Mouse (Mus musculus): ENCODE data around the gene Pgf. TPM values are rescaled to one million over a fixed set of nuclear protein-coding genes. Genes with fewer than 3 reads are reported as not detected.
A peak's percentile ranks its signal among the peaks of the same experiment; 100 is the strongest.

Pgf gene
- total RNA-seq, 2 experiments from 2014 or later: 1.5 to 1.8 TPM

DNA sequence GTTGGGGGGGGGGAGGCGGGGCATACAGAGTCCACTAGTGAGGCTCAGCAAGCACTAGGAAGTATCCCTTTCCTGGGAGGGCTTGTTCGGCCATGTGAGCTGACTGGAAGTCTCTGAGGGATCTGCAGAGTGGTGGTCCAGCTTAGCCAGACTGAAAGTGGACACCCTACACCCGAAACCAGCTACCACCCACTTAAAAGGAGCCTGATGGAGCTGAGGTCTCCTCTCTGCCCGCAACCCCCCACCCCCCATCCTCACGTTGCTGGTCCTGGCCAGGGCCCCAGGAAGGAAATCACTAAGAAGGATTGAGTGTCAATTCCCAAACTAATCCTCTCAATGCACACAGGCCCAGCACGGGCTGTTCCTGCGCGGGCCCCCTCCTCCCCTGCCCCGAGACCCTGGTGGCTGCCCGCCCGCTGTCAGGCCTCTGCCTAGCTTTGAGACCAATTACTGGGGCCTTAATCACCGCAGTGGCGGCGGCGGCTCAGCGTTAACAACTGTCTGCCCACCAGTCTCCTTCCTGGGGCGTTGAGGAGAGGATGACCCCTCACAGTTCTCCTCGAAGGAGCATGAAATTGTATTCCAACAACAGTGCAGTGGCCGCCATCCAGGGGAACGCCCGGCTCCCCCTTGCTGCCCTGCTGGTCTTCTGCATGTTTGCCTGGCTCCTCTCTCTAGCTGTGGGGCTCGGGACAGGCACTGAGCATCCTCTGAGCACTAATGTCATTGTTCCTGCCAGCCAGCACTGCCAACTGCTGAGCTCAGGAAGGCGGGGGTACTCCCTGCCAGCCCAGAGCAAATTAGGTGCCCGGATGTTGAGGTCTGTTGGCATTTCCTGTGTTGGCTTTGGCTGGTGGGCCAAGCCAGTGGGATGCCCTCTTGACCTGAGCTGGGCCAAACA is 23.6 kb upstream of the Pgf start:
- TF ChIP-seq CTCF (IDR thresholded peaks at IDR 0.05): no peak
- DNase-seq: no peak
- intact Hi-C loops (cut with DNase I): no loop called here
- H3K4me3 ChIP-seq: no peak overlapping the region
- H3K27ac ChIP-seq: peak overlapping the region; percentile 74

DNA sequence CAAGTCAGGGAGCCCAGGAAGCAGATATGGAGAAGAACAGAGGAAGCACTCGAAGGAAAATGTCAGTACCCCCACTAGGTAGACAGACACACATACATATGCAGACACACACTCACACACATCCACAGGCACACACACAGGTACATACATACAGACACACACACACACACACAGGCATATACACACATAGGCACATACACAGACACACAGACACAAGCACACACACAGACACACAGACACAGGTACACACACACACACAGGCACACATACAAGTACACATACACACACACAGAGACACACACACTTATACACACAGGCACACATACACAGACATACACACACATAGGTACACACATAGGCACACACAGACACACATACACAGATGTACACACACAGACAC is 22.4 kb upstream of the Pgf start:
- intact Hi-C loops (cut with DNase I): no loop called here
- H3K27ac ChIP-seq: no peak overlapping the region
- no peak for DNase-seq
- no peak for TF ChIP-seq CTCF (IDR thresholded peaks at IDR 0.05)
- H3K4me3 ChIP-seq: no peak overlapping the region

DNA sequence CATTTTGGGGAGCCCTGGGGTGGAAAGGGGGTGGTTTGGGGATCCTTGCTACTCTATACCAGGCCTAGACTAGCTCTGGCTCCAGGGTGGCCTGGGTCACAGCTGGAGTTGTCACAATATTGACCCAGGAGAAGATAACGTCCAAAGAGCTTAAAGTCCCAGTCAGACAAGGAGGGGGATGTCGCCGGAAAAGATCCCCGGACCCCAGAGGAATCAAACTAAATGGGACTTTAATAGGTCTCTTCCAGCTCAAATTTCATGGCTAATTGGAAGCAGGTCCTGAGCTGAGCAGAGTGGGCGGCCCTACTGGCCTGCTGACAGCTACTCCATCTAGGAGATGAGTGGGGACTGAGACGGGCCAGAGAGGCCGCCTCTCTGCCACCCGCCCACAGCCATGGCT is 20.3 kb upstream of the Pgf start:
- Histone ChIP-seq H3K4me3 (no peak overlapping the region), H3K27ac (no peak overlapping the region)
- no peak for DNase-seq
- intact Hi-C loops (cut with DNase I): no loop called here
- TF ChIP-seq CTCF (IDR thresholded peaks at IDR 0.05): no peak

DNA sequence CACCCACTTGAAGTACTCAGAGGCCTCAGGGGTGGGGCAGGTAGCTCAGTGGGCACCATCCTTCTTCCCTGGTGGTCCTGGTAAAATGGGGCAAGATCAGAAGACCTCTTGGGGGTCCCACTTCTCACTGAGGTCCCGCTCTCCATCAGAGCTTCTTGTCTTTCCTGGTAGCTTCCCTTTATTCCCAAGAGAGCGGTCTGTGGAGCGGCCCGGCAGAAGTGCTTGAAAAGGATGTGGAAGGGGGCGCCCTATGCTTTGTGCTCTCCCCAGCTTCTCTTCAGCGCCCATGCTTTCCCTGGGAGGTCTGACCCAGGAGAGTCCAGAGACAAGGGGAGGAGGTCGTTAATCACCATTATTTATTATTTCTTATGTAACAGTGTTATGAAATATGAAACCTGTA is 19.8 kb upstream of the Pgf start:
- Histone ChIP-seq H3K4me3 (no peak overlapping the region), H3K27ac (no peak overlapping the region)
- TF ChIP-seq CTCF (IDR thresholded peaks at IDR 0.05): no peak
- DNase-seq: peak; percentile 13
- intact Hi-C loops (cut with DNase I): no loop called here

DNA sequence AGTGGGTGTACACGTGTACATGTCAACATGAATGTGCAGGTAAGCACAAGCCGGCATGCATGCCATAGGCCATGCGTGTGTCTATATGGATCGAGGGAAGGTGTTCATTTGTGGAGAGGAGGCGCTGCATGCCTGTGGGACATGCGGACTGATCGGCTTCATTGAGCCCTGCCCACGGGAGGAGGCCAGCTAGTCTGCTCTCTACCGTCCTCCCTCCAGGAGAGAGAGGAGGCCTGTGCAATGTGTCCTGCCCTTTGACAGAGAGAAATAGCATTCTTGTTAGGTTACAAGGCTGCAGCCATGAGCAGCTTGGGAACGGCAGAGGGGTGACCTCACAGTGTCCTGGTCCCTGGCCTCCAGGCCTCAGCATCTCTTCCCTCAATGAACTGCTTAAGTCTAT is 18.6 kb upstream of the Pgf start:
- peak; percentile 27 for DNase-seq
- no peak overlapping the region for H3K4me3 ChIP-seq
- TF ChIP-seq CTCF (IDR thresholded peaks at IDR 0.05): no peak
- peak overlapping the region; percentile 68; the same call in 1 of the 2 replicates for H3K27ac ChIP-seq
- intact Hi-C loops (cut with DNase I): no loop called here

DNA sequence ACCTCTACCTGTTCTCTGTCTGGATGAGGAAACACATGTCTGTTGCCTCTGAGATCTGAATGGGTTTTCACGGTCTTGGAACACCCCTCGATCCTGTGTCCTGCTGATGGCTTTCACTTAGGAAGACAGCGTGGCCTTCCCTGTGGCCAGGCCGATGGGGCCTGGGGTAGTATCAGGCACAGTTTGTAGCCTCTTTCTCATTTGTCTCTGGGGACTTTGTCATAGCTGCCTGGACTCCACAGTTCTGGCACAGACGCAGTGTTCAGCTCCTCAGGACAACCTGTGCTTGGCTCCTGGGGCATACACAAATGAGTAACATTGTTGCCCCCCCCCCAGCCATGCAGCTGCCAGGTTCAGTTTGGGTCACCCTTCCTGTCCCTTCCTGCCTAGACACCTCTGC is 17.5 kb upstream of the Pgf start:
- intact Hi-C loops (cut with DNase I): no loop called here
- no peak for TF ChIP-seq CTCF (IDR thresholded peaks at IDR 0.05)
- no peak overlapping the region for H3K4me3 ChIP-seq
- H3K27ac ChIP-seq: peak overlapping the region; percentile 68
- peak; percentile 42 for DNase-seq

DNA sequence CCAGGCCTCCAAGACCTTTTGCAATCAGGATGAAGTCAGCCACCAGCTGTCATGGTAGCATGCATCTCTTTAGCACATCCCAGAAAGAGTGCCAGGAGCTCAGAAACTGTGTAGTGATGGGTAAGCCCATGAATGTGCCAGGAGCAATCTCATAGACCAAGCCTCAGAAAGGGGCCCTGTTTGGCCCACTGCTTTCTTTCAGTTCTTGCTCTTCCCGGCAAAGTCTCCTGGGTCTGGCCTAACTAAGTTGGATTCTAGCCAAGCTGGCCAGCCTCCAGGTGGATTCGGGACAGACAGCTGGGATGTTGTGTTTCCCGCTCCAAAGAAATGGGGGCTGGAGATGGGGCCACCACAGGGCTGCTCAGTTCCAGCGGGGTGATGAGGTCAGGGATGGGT is 17.0 kb upstream of the Pgf start:
- intact Hi-C loops (cut with DNase I): no loop called here
- peak; percentile 90 for DNase-seq

DNA sequence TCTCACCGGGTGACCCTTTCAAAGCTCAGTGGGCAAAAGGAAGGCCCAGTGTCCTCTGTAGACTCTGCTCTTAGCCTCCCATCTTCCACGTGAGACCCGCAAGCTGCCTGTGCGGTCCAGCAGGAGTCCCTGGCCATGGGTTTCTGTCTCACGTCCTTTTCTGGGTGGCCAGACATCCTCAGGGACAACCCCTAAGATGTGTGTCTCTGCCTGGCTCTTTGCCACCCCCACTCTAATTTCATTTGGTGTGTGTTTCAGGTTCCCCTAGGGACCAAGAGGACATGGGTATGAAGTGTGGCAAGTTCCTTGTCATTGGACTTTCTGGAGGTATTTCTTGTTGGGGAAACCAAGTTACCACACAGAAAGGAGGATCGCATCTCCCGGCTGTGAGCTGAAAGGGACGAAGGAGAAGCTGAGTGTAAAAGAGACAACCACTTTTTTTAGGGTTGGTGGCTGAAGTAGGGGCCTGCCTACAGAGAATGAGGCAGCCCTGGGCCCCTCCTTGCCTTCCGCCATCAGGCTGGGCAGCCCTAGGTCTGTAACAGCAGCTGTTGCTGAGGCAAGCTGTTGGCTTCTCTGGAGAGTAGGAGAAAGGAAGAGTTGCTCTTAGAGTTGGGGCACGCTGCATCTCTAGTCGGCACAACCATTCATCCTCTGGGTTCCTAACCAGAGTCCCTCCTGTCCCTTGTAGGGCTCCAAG is 16.5 kb upstream of the Pgf start:
- Histone ChIP-seq H3K27ac (peak overlapping the region; percentile 68), H3K4me3 (no peak overlapping the region)
- intact Hi-C loops (cut with DNase I): no loop called here
- peak; percentile 52 for DNase-seq
- TF ChIP-seq CTCF (IDR thresholded peaks at IDR 0.05): no peak

More for the DNA sequence above, 17.0 kb upstream of the Pgf start:
- peak overlapping the region; percentile 68 for H3K27ac ChIP-seq
- TF ChIP-seq CTCF (IDR thresholded peaks at IDR 0.05): no peak
- H3K4me3 ChIP-seq: no peak overlapping the region

DNA sequence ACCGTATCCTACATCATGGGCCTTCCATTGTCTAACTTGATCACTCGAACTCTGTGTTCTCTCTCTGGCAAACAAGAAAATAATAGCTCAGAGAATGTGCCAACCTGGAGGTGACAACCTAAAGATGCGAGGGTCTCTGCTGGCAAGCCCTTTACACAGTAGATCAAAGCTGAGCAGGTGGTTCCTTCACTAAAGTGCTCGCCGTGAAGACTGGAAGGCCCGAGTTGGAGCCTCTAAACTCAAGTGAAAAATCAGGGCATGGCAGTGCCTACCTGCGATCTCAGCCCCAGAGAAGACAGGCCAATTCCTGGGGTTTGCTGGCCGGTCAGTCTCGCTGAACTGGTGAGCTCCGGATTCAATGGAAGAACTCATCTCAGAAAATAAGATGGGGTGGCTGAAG is 15.6 kb upstream of the Pgf start:
- peak; percentile 10 for DNase-seq
- H3K27ac ChIP-seq: peak overlapping the region; percentile 50; the same call in 1 of the 2 replicates
- no peak for TF ChIP-seq CTCF (IDR thresholded peaks at IDR 0.05)
- intact Hi-C loops (cut with DNase I): no loop called here
- H3K4me3 ChIP-seq: no peak overlapping the region

DNA sequence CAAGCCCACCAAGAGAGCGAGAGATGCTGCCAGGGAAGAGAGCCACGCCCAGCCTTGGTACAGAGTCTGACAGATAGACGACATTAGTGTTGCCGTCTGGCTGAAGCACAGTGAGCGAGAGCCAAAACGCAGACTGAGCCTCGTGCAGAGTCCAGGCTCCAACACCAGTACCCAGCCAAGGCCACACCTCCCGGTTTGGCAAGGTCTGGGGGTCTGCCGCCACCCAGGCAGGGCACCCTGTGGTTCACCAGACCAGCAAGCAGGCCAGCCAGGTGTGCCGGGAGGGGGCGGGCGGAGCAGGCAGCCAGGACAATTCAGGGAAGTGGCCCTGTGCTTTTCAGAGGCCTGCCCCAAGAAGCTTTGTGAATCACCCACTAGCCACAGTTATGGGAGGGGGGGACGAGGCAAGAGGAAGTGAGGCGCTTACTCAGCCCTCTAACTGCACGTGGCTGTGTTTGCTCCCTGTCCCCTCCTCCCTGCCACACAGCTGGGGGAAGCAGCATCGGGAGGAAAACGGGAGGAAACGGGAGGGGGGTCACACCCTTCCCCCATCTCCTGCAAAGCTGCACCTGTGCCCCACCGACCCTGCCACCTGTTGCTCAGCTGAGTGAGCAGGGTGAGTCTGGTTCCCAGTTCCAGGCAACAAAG is 15.0 kb upstream of the Pgf start:
- peak overlapping the region; percentile 30; the same call in 1 of the 2 replicates for H3K4me3 ChIP-seq
- TF ChIP-seq CTCF (IDR thresholded peaks at IDR 0.05): no peak
- peak overlapping the region; percentile 50 for H3K27ac ChIP-seq
- intact Hi-C loops (cut with DNase I): no loop called here
- DNase-seq: peak; percentile 68

DNA sequence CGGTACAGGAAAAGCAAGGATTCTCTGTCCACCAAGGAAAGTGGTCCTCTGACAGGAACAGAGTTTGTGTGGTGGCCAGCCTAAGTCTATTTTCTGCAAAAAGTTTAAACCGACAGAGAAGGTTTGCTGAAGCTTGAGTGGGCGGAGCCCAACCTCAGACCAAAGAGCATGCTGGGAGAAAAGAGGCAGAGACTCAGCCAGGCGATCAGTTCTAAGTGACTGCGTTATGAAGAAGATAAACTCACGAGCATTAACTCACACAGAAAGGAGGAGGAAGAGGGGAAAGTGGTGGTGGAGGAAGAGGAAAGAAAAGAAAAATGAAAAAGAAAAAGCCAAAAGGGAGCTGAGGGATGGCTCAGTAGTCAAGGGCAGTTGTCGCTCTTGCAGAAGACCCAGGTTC is 12.7 kb upstream of the Pgf start:
- Histone ChIP-seq H3K27ac (no peak overlapping the region), H3K4me3 (no peak overlapping the region)
- no peak for TF ChIP-seq CTCF (IDR thresholded peaks at IDR 0.05)
- no peak for DNase-seq
- intact Hi-C loops (cut with DNase I): no loop called here

DNA sequence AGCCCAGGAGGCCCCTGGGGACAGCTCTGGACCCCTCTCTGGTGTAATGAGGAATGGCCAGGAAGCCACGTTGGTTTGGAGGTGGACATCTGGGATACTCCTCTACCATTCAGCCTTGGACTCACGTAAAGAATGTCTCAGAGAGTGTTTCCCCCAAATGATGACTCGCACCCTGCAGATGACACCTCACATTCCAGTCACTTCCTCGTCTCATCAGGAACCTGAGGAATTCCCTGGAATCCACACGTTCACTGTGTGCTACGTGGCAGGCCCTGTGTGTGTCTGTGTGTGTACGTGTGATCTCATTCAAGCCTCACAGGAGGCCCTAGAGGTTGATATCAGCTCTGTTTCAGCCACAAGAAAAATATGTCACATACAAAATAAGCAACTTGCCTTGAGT is 8.8 kb upstream of the Pgf start:
- TF ChIP-seq CTCF (IDR thresholded peaks at IDR 0.05): no peak
- H3K27ac ChIP-seq: no peak overlapping the region
- DNase-seq: no peak
- intact Hi-C loops (cut with DNase I): no loop called here
- no peak overlapping the region for H3K4me3 ChIP-seq

DNA sequence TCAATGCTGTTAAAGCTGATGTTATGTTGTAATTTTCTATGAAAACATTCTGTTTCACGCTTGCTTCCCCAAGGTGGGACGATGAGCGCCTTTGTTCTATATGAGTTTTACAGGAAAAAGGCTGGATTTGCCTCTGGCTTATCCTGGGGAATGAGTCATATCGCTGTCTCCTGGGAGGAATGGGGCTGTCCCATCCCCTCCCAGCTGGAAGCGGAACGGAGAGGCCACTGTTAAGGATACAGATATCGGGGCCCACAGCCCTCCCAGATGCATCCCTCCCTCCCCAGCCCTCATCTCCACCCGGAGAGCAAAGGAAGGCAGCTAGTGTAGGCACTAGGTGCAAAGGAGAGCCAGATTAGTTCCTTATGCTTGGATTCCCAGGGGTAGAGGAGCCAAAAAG is 8.2 kb upstream of the Pgf start:
- intact Hi-C loops (cut with DNase I): no loop called here
- Histone ChIP-seq H3K27ac (peak overlapping the region; percentile 28; the same call in 1 of the 2 replicates), H3K4me3 (no peak overlapping the region)
- DNase-seq: peak; percentile 61
- no peak for TF ChIP-seq CTCF (IDR thresholded peaks at IDR 0.05)

Data from gastrocnemius, adult 2 months (tissue).